Mouse (Mus musculus): ENCODE data around the gene Inpp5k. TPM values are rescaled to one million over a fixed set of nuclear protein-coding genes. Genes with fewer than 3 reads are reported as not detected.
"Not testable (repeated sequence)": the region's sequence is repeated elsewhere in the genome, so short reads cannot be mapped to it uniquely, and the experiment has no call there.

Inpp5k gene
- 57.2 and 66.7 TPM in 2 replicates for polyA plus RNA-seq (2012; rRNA removed)

- DNase-seq (ENCODE audit: extremely low spot score in 1 of 2, low spot score in 1 of 2) = peak; percentile 96 to 98
Observed at GRCm38 (mm10) chr11:75630645-75631229, at the start of gene Inpp5k. Inpp5k (plus strand) TSS chr11:75630988.

GRCm38 (mm10) chr11:75581495-75582149, 49.2 kb upstream of the Inpp5k start:
- no peak for DNase-seq (ENCODE audit: extremely low spot score in 1 of 2, low spot score in 1 of 2)

DNA sequence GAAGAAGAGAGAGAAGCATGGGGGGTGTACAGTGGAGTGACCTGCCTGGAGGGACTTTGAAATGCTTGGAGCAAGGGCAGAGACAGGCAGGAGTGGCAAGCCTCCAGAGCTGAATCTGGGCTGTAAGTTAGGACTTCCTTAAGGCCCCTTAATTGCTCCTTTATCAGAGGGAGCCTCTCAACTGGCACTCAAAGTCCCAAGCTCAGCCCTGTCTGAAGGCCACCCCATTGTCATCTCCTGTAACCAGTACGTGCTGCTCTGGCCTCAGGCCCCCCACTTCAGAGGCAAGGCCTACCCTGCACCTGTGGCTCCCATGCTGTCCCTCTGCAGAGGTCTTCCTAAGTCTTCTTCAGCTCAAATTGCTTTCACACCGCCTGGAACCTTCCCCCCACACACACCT, 47.3 kb upstream of the Inpp5k start:
- DNase-seq (ENCODE audit: extremely low spot score in 1 of 2, low spot score in 1 of 2) = no peak

DNA sequence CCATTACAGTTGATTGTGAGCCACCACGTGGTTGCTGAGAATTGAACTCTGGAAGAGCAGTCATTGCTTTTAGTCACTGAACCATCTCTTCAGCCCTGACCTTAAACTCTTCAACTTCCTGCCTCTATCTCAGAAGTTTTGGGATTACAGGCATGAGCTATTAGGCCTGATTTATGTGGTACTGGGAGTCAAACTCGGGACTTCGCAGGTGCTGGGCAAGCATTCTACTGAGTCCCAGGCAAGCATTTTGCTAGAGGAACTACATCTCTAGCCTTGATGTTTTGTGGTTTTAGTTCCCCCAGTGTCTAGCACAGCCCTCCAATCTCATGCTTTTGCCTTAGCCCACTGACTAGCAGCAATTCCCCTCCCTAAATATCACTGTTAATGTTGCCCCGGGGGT, 45.7 kb upstream of the Inpp5k start:
- no peak for DNase-seq (ENCODE audit: extremely low spot score in 1 of 2, low spot score in 1 of 2)

DNA sequence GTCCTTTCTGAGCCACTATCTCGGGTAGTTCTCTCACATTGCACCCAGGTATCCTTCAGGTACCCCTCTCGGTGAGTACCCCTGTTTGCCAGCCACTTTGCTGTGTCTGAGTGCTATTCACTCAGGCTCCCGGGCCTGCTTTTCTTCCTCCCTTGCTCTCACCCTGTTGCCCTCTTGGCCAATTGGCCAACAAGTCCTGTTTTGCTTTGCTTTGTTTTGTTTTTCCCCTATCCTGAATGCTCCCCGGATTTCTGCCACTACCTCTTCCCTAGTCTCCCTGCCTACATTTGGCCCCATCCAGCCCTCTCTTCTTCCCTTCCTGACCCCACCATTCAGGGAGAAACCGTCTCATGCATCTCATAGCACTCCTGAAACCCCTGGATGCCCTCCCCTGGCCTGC, 44.8 kb upstream of the Inpp5k start:
- no peak for DNase-seq (ENCODE audit: extremely low spot score in 1 of 2, low spot score in 1 of 2)

- DNase-seq (ENCODE audit: extremely low spot score in 1 of 2, low spot score in 1 of 2) = no peak
Observed at GRCm38 (mm10) chr11:75586963-75587362, 43.8 kb upstream of the Inpp5k start.

DNA sequence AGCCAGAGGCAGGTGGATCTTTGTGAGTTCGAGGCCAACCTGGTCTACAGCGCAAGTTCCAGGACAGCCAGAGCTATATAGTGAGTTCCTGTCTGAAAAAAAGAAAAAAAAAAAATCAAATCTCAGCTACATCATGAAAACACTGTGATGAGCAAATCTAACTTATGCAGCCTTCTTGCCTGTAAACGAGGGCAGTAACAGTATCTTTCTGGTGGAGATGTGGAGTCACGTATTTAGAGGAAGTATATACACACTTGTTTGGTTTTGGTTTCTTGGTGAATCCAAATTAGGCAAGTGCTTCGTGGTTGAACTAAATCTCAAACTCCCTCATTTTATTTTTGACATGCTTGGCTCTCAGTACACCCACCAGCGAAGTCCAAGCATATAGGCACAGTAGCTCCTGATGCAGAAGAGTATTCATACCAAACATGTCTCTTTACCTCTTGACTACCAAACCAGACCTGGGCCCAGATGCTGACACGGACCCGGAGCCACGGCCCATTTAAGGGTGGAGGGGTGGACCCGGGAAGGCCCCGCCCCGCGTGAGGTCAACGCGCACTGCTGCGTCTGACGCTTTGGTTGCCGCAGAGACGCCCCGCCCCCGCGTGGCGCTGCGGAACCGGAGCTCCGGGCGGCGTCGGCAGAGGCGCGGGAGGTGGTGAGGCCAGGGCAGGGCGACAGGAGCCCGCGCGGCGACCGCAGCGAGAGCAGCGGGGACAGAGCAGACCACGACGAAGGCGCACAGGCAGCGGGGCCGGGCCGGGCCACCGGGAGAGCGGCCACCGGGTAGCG, 43.1 kb upstream of the Inpp5k start, which contains the start of gene Pitpna:
TSS of gene Pitpna (plus strand) at position 605 of the 792 bp plus-strand sequence.
- DNase-seq (ENCODE audit: extremely low spot score in 1 of 2, low spot score in 1 of 2) = peak; percentile 92 to 97

- DNase-seq (ENCODE audit: extremely low spot score in 1 of 2, low spot score in 1 of 2) = no peak
Observed at GRCm38 (mm10) chr11:75588285-75588941, 42.4 kb upstream of the Inpp5k start.

GRCm38 (mm10) chr11:75592612-75593011, 38.2 kb upstream of the Inpp5k start:
- DNase-seq (ENCODE audit: extremely low spot score in 1 of 2, low spot score in 1 of 2) = no peak

GRCm38 (mm10) chr11:75594431-75594830, 36.4 kb upstream of the Inpp5k start:
- DNase-seq (ENCODE audit: extremely low spot score in 1 of 2, low spot score in 1 of 2) = no peak

DNA sequence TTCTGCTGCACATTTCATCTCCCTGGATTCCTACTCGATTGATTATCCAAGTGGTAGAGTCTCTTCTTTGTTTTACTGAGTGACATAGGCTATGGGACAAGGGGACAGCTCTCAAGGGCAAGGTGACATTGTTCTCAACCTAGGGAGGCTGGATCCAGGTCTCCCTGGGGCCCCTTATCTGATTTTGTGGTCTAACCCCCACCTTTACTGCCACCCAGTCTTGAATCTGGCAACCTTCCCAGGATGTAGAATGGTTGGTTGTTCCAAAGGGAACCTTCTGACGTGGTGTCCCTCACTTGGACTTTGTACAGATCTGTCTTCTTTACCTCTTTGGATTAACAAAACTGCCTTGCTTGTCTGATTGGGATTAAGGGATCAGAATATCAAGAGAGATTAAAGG, 35.4 kb upstream of the Inpp5k start:
- DNase-seq (ENCODE audit: extremely low spot score in 1 of 2, low spot score in 1 of 2) = no peak

DNA sequence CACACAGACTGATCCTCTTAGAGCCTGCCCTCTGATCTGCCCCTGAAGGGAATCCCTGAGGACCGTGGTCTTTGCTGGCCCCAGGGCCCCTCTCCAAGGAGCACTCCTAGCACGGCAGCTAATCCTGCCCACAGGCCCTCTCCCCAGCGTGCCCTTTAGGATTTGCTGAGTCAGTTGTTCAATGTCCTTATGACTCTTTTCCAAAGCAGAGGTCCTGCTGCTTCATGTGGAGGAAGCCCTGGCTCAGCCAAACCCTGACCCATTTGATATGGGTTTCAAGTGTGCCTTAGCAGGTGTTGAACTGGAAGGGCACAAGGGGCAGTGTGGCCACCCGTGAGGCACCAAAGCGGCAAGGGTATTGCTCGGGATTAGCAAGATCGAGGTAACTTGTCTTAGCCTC, 35.0 kb upstream of the Inpp5k start:
- no peak for DNase-seq (ENCODE audit: extremely low spot score in 1 of 2, low spot score in 1 of 2)

GRCm38 (mm10) chr11:75596726-75597255, 34.0 kb upstream of the Inpp5k start:
- no peak for DNase-seq (ENCODE audit: extremely low spot score in 1 of 2, low spot score in 1 of 2)

- DNase-seq (ENCODE audit: extremely low spot score in 1 of 2, low spot score in 1 of 2) = no peak
Observed at GRCm38 (mm10) chr11:75598004-75598403, 32.8 kb upstream of the Inpp5k start.

DNA sequence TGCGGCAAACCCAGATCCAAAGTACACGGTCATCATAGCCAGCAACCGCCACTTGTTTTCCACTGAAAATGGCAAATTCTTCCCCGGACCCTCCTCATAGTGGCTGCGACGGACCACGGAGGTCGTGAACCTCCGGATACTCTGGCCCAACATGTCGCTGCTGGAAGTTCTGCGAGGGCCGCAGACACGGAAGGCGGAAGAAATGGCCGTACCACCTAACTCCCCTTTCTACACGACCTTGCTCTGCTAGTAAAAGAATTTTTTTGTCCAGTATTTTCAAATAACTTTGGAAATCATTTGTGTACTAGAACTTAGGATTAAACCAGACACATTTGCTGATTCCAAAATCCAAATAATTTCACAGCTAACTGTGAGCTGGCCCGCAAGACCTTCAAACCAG, 31.0 kb upstream of the Inpp5k start:
- DNase-seq (ENCODE audit: extremely low spot score in 1 of 2, low spot score in 1 of 2) = not testable (repeated sequence)

DNA sequence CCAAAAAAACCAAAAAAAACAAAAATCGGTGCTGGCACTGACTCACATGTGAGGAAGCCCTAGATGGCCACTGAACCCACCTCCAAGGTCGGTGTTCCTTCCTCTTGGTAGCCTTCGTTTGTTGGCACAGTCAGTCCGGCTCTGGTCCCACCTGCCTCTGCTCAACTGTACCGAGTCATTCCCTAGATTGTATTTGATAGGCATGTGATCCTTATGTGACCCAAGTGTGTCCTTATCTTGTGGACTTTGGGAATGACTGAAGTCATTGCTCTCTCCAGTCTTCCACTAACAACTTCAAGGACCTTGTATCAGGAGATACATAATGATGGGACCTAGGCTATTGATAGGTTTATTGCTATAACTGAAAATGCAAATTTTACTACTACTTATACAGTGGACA, 26.0 kb upstream of the Inpp5k start:
- no peak for DNase-seq (ENCODE audit: extremely low spot score in 1 of 2, low spot score in 1 of 2)

GRCm38 (mm10) chr11:75605318-75605717, 25.5 kb upstream of the Inpp5k start:
- DNase-seq (ENCODE audit: extremely low spot score in 1 of 2, low spot score in 1 of 2) = no peak

DNA sequence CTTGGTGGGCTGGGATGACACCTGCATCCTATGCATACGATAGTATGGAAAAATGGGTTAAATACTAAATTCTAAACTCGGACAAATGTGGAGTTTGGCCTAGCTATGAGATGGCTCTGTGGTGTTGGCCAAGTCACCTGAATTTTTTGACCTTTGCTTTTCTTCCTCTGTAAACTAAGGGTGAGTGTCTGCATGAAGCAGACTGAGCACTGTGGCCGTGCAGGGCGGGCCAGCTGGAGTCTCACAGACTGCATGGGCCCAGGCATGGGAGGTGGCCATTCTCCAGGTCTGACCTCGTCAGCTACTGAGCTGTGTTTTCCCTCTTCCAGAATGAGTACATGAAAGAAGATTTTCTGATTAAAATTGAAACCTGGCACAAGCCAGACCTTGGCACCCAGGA, 22.0 kb upstream of the Inpp5k start:
- DNase-seq (ENCODE audit: extremely low spot score in 1 of 2, low spot score in 1 of 2) = no peak

GRCm38 (mm10) chr11:75610021-75610420, 20.8 kb upstream of the Inpp5k start:
- DNase-seq (ENCODE audit: extremely low spot score in 1 of 2, low spot score in 1 of 2) = no peak

DNA sequence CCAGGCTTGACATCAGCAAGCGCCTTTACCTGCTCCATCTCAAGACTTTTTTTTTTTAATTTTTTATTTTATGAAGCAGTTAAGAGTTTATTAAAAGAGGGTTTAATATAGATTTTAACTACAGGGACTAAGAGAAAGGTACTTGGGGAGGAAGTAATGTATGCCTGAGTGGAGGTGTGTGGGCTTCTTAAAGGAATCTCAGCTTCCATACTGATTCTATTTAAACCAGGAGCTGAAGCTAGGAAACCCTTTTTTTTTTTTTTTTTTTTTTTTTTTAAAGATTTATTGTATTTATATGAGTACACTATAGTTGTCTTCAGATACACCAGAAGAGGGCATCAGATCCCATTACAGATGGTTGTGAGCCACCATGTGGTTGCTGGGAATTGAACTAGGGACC, 16.0 kb upstream of the Inpp5k start:
- no peak for DNase-seq (ENCODE audit: extremely low spot score in 1 of 2, low spot score in 1 of 2)

- DNase-seq (ENCODE audit: extremely low spot score in 1 of 2, low spot score in 1 of 2) = no peak
Observed at GRCm38 (mm10) chr11:75615556-75615955, 15.2 kb upstream of the Inpp5k start.
